Mouse (Mus musculus): ENCODE data around the gene Arih2.

Gene Arih2

GRCm38 (mm10) chr9:108560227-108560841 is 88.9 kb downstream of the Arih2 start, which contains the start of gene Impdh2:
TSS of gene Impdh2 (plus strand) at chr9:108560286.
- DNase-seq (ENCODE audit: low spot score in 2 of 2): peak; percentile 93

- DNase-seq (ENCODE audit: low spot score in 2 of 2): no peak
Measured at GRCm38 (mm10) chr9:108559169-108559568, 90.0 kb downstream of the Arih2 start.

Data from urinary bladder, postnatal 4 days (tissue).